Mouse (Mus musculus): ENCODE measurements around the gene Gm49027.
"Not testable (repeated sequence)": the region's sequence is repeated elsewhere in the genome, so short reads cannot be mapped to it uniquely, and the experiment has no call there.

The Gm49027 gene

DNA sequence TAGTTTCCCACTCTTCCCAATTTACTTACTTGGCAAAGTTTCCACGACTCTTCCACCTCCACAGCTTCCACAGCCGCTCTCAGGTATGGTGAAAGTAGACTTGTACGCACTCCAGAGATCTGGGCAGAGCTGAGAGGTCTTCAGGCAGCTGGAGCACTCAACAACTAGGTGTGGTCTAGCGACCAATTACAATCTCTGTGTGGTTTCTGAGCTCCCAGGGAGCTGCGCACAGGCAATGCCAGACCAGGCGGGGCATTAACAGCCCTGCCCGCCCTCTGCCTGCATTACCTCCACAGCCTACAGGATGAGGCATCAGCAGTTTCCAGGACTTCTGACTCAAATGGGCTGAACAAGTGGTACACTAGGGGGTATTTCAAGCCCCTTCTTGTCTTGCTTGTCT, at the start of gene Gm49027:
Gm49027 (minus strand) TSS at position 208 of the 400 bp plus-strand sequence.
- DNase-seq: peak in 1 of 2 experiments; percentile 3

DNA sequence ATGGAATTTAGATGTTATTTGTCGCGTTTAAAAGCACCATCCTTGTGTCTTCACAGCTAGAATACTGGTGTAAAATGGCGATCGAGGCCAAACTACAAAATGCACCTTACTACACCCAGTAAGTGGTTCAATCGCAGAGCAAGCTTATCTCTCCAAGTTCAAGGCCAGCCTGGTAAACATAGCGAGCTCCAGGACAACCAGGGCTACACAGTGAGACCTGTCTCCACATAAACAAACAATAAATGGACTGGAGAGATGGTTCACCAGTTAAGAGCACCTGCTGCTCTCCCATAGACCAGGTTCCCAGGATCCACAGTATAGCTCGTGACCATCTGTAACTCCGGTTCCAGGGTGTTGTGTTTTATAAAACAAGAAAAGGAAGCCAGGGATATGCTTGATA, 48.1 kb upstream of the Gm49027 start:
- DNase-seq: no peak

DNA sequence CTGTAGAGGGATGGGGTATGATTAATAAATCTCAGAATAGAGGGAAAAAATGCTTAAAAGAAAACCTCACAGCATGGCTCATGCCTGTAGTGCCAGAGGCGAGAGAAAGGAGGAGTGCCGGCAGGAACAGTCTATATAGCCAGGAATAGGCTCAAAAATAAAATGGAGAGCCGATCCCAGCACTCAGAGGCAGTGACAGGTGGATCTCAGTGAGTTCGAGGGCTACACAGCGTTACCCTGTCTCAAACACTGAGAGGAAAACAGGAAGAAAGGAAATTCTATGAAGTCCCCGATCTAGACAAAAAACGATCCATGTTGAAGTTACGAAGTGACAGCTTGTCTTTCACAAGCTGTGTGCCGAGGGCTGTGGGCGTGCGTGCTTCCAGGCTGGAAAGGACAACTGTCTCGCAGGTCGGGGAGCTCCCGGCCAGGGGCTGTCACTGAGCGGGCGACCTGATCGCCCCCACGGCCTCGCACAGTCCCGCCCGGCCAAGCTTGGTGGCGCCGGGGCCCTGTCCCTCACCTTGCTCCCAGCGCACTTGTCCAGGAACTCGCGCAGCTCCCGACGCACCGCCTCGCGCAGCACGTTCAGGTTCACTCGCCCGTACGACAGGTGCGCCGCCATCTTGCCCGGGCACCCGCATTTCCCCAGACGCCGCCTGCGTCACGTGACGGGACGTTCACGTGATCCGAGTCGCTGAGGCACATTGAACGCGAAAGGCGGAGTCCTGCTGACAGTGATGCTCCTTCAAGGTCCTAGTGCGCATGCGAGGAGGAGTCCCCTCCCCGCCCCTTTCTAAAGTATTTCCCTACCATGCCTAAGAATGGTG, 47.3 kb upstream of the Gm49027 start, which contains the start of gene Vps33a:
Vps33a (minus strand) TSS at position 682 of the 830 bp plus-strand sequence.
- peak; percentile 95 to 97 for DNase-seq

DNA sequence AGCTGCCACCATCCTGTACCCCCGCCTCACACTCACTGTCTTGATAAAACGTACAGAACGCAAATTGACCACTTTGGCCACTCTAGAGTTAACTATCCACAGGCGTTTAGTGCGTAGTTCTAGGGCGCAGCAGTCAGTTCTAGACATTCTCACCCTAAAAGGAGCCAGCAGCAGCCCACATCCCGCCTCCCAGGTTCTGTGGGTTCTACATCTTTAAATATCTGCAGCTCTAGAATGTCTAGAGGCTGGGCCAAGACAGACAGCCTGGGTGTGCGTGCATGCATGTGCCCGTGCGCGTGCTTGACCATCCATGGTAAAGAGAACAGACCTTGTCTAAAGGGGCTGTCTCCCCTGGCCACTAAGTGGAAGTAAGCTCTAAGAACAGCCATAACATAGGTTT, 35.8 kb upstream of the Gm49027 start:
- no peak for DNase-seq

DNA sequence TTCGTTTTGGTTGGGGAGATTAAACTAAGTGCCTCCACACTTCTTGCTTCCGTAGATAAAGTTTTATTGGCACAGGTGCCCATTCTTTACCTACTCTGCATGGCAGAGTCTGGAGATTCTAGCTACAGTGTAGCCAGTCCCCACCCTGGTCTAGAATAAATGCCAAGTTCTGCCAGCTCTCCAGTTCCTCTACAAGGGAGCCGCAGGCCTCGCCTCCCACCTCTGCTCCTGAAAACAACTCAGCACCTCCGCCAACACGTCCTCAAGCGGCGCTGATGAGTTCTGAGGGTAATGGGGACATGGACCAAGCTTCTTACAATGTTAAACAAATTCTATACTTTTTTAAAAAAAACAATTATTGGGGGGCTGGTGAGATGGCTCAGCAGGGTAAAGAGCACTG, 34.3 kb upstream of the Gm49027 start:
- DNase-seq: no peak

DNA sequence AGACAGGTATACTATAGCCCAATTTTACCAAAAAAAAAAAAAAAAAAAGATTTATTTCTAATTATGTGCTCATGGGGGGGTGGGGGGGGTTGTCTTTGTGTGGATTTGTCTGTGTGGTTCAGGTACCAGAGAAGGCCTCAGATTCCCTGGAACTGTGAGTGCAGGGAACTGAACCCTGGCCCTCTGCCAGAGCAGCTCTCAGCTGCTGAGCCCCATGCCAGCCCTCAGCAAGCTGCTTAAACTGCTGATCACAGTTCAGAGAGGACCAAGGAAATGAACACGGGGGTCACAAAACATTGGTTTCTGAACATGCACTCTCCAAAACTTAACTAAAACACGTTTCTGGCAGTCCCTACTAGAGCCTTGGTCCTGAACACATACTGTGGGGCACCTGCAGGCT, 31.2 kb upstream of the Gm49027 start:
- no peak for DNase-seq

DNA sequence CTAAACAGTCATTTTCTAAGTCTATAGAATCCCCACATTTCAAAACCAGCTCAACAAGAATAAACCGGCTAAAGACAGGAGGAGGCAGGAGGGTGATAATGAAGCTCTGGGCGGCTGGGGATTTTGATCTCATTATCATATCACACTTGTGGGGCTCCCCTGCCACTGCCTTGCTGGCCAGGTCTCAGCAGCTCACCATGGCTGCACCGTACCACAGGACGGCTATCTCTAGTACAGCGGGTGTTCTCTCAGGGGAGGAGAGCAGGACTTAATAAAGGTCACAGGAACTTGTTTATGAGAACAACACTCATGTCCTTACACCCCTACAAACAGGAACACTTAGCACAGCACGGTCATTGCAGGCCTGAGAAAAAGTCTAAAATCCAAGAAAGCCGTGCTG, 30.4 kb upstream of the Gm49027 start:
- no peak for DNase-seq

DNA sequence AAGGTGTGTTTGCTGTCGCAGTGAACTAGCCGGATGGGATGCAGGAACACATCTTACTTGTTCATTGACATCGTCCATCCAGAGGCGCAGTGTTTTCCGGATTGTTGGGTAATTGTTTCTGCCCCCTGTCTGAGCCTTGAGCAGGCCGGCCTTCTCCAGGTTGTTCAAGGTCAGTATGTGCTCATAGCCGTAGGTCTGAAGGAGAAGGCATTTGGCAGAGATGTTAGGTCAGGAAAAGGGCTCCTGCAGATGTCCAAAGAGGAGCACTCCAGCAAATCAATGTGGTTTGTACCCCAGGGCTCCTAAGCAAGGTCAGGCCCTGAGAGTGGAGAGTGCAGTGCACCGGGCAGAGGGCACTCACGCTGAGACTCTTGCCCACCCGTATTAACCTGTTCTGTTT, 8.5 kb upstream of the Gm49027 start:
- DNase-seq: no peak

DNA sequence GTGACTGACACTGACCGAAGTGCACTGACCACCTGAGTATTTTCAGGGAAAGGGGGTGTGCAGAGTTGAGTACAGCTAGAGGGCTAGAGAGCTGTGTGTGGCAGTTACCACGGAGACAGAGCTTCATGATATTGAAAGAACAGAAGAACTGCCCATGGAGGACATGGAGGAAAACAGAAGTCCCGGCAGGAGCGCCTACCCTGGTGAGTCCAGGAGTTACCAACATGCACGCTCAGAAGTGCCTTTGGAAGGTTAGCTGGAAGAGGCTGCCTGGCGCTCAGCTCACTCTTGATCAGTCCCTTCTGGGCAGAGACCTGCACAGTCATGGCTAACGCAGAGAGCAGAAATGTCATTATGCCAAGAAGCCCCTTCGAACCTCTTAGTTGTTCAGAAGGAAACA, 4.8 kb upstream of the Gm49027 start:
- peak in 1 of 2 experiments; percentile 1 for DNase-seq

DNA sequence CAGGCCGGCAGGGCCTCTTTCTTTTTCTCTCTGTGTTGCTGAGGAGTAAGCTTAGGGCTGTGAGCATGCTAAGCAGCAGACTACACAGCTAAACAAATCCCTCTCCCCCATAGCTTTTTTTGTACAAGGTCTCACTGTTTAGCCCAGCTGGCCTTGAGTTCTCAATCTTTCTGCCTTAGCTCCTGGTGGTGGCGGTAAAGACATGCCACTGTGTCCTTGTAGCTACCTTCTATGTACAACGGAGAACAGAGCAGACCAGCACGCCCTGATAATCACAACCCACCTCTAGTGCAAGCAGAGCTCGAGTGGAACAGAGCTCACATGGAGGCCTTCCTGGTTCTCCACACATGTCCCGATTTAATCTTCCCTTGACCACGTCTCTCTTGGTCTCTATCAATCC, 3.4 kb upstream of the Gm49027 start:
- peak in 1 of 2 experiments; percentile 0 for DNase-seq

DNA sequence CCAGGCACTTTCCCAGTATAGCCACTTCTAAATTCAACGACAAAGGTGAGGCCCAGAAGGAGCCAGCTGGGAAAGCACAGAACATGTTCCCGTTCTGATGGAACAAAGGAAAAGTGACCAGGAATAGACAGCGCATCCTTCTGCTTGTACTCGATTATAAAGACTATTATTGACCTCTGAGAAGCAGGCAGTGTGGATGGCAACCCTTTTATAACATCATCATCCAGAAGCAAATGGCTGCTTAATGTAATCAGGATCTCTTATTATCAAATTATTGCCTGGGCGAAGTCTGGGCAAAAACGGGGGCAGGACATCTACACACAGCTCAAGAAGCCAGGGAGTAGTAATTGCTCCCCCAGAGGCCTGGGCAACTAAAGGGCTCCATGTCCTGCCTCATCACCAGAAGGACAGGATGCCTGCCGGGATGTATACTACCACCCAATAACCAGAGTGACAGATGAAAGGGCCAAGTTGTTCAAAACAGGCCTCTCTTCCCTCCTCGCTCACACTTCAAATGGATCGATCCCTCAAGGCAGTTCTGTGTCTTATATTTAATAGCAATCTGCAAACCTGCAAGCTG, 718 bp upstream of the Gm49027 start:
- DNase-seq: peak in 1 of 2 experiments; percentile 1

DNA sequence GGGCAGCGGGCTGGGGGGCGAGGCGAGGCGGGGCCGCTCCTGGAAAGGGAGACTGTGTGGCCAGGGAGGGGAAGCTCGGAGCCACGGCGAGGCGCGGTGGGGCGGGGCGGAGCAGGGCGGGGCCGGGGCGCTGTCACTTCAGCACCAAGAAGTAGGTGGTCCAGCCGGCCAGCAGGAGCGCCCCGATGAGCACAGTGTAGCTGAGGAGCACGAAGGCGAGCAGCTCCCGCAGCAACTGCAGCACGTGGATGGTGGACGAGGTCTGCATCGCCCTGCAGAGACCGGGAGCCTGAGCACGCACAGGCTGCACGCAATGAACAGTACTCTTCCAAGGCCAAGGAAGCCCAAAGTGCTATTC, 916 bp downstream of the Gm49027 start:
- DNase-seq: no peak

DNA sequence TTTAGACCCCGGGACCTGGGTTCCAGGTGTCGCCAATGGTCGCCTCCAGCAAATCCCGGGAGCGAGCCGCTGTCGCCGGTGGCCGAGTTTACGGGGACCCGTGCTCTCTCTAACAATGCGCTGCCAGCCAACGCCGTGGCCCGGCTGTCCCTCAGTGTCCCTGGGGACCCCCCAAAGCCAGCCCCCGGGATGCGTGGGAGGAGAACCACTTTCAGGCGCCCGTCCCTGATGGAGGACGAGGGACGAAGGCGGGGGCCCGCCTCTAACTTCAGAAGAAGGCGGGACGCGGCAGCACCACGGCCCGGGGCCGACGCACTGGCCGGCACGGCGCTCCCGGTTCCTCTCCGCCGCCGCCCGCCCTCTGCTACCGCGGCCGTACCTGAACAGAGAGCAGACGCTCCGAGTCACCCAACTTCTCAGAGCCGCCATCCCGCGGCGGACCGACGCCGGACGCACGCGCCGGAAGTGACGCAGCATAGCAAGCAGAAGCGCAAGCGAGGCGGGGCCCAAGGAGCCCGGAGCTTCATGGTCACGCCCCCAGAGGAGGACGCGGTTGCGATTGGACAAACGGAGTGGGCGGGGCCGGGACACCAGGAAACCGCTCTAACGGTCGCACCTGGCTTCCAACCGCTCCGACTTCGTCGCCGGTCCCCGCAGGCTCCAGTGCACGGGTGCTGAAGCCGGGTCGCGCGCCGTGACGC, 1.4 kb downstream of the Gm49027 start, which contains the start of gene Diablo:
Diablo (minus strand) TSS at position 485 of the 701 bp plus-strand sequence.
- DNase-seq: peak; percentile 98

DNA sequence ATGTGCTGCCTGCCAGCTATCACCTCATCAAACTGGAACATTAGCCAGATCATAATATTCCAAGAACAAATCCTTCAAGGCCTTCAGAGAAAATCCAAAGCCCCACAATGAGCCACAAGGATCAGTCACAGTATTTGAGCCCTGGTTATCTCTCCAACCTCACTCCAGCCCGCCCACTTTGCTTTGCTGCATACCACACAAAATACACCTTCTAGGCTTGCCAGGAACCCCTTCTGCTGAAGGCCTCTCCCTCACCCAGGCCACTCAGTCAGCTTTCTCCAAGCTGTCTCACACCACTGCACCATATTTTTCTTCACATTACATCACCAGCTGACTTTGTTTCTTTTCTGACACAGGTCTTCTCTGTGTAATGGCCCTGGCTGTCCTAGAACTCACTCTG, 3.1 kb downstream of the Gm49027 start:
- DNase-seq: no peak

DNA sequence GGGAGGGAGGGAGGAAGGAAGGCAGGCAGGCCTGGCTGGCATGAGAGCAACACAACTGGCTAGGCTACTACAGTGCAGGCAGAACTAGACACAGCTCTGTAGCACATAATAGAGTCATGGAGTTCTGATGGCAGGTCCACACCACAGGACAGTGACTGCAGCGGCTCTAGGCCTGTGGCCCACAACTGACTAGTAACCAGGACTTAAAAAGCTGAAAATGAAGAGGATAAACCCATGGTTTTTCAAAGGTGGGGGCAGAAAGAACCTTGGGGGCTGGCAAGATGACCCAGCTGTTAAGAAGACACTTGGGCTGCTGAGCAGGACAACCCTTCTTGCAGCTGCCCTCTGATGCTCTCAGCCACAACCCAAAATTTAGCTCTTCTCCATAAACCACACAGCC, 3.7 kb downstream of the Gm49027 start:
- DNase-seq: no peak

DNA sequence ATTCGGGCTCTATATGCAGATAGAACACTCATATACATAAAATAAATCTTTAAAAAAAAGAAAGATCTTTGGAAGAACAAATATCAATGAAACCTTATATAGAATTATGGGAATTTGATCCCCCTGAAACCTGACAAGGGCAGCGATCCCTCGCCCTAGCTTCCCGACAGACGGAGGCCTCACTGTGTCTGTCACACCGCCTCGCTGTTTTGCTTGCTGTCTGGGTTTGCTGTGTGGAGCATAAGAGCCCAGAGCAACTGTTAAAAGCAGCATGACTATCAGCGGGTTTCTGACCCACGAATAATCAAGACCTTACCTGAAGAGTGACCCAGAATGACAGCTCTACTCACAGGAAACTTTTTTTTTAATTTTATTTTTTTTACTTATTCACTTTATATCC, 4.6 kb downstream of the Gm49027 start:
- no peak for DNase-seq

DNA sequence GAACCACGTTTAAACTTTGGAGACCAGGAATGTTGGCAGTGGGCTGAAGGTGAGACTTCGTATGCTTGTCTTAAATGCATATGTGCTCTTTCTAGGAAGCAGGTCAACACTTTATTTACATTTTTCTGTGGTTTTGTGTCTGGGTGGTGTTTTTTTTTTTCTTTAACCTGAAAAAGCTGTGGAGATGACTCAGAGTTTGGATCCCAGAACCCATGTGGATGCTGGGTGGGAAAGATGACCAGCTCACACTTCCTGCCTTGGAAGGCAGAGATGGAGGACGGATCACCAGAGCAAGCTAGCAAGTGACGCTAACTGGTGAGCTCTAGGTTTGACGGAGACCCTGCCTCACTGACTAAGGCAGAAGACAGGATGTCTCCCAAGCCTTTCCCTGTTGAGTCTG, 10.4 kb downstream of the Gm49027 start:
- DNase-seq: no peak

DNA sequence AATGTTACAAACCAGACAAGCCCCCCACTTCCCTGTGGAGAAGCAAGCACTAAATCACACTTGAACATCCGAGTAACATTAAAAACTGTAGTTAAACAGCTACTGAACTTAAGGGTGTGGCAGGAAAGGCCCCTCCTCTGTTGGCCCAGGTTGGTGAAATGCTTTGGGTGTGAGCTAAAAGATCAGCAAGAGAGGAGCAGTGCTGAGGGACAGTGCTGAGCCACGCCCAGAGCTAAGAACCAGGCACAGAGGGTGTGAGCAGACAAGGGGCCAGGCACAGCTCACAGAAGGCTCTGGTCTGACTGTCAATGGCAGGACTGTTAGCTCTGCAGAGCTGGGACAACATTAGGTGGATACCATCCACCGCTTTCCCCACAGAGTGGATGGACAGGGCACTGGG, 13.2 kb downstream of the Gm49027 start:
- DNase-seq: no peak

DNA sequence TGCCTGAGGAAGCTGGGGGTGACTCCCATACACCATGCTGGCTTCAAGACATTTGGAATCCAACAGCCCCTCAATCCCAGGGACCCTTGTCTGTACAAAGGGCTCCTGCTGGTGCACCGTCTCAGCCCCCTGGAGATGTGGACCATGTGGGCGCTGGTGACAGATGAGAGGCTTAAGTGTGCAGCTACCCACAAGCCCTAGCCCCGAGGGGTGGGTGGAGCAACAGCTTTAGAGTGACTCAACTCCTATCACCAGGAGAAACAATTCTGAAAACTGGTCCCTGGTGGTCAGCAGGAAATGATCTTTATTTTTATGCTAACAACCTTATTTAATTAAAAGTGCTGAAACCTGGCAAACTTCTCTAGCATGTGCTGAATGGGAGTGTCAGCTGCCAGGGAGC, 13.9 kb downstream of the Gm49027 start:
- not testable (repeated sequence) for DNase-seq

DNA sequence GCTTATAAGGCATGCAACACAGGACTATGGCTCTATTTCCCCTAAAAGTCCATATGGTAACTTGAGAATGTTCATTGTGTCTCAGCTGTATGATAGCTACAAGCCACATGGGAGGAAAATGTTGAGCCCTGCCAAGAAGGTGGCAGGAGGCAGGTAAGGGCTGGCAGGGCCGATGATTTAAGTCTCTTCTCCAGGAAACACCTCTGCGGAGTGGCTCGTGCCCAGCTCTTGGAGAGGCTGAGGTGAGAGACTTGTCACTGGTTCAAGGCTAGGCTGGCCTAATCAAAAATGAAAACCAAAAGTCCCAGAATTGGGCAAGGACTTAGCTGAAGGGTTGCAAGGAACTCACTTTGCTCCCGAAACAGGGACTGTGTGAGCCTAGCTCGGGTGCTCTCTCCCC, 15.1 kb downstream of the Gm49027 start, which contains the start of gene B3gnt4:
B3gnt4 (plus strand) TSS at position 301 of the 400 bp plus-strand sequence.
- DNase-seq: no peak

DNA sequence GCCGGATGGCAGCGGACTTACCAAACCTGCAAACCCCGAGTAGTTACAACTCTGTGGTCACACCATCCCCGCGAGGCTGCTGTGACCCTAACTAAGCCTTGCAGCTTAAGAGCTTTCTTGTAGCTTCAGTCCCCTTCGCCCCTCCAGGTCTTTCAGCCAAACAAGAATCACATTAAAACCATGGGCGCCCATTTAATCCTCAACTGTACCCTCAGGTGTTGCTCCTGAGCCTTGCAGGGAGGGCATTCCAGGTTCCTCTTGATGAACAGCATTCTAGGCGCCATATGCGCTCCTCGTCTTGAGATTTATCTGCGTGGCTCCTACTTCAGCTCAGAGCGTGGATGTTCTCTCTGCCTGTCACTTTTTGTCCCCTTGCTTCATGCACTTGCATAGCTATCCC, 16.4 kb downstream of the Gm49027 start:
- DNase-seq: no peak

DNA sequence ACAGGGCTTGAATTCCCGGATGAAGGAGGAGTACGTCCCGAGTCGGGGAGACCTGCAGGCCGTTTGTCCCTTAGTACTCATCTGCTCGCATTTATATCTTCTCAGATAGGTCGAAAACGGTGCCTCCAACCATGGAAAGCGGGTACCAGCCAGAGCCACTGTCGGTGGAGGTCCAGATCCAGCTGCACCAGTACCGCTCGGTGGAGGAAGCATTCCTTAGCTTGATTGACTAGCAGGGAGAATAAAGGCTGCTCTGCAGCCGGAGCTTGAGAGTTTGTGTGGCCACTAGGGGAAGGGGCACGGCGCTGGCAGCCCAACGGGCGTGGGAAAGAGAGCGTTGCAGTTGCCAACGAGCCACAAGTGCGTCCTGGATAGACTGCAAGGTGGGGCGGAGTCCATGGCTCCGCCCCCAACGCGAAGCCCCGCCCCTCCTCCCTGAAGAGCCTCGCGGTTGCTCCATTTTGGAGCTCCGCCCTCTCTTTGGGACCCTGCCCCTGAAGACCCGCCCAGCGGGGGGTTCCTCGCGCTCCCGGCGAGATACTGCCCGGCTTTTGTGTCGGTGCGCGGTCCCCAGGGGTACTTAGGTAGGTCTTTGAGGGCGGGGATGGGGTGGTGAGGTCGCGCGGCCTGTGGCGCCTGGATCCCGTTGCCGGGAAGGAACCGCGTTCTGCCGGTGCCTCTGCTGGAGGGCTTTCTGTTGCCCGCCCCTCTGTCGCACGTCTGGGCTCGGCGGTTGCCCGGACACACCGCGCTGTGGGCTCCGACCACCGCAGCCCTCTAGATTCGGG, 17.2 kb downstream of the Gm49027 start:
- peak; percentile 72 to 75 for DNase-seq

DNA sequence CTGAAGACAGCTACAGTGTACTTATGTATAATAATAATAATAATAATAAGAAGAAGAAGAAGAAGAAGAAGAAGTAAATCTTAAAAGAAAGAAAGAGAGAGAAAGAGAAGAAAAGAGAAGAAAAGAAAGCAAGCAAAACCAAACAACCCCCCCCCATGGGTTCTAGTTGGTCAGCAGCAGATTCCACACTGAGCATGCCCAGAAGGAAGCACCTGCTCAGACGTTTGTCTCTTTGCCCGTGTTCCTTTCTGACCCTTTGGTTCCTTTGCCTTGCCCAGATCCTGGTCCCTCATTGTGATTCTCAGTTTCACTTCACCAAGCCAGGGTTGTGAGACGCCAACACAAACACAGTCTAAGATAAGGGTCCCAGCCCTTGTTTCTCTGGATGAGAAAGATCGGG, 23.3 kb downstream of the Gm49027 start:
- DNase-seq: no peak

All from thymus, adult 18-20 months (tissue).